Mouse (Mus musculus): ENCODE data around the gene Prph2. TPM values are rescaled to one million over a fixed set of nuclear protein-coding genes. Genes with fewer than 3 reads are reported as not detected.

The Prph2 gene
- polyA plus RNA-seq, 1 experiment from 2014 or later, result not detected

- ATAC-seq (ENCODE audit: low FRiP score, low read depth), result no peak
- Histone ChIP-seq H3K27me3 (no peaks in the 10 kb centered on the region), H3K9me3 (no peaks in the 10 kb centered on the region), H3K9ac (0 out of 2 replicates have a peak overlapping the region, but pooled peaks have one; percentile 8), H3K4me1 (peaks cover 9% of the 10 kb centered on the region), H3K4me2 (replicated peaks) (no peak overlapping the region), H3K27ac (no peak overlapping the region), H3K36me3 (peaks cover 15% of the 10 kb centered on the region), H3K4me3 (no peak overlapping the region)
- 30% methylated on average over 13 of the region's 13 CpGs for WGBS
Measured at GRCm38 (mm10) chr17:46897221-46897950, 12.9 kb upstream of the Prph2 start.

- no peak overlapping the region for H3K4me2 ChIP-seq (replicated peaks)
- no peak overlapping the region for H3K9ac ChIP-seq
- ATAC-seq (ENCODE audit: low FRiP score, low read depth), result no peak
- WGBS, result 58% methylated on average over 2 of the region's 2 CpGs
- H3K4me1 ChIP-seq, result 0 out of 2 replicates have a peak, but pooled peaks cover 2% of the 10 kb centered on the region
- H3K4me3 ChIP-seq, result no peak overlapping the region
- no peak overlapping the region for H3K27ac ChIP-seq
- H3K9me3 ChIP-seq, result no peaks in the 10 kb centered on the region
- no peaks in the 10 kb centered on the region for H3K27me3 ChIP-seq
- no peaks in the 10 kb centered on the region for H3K36me3 ChIP-seq
Measured at GRCm38 (mm10) chr17:46900941-46901340, 9.3 kb upstream of the Prph2 start.

GRCm38 (mm10) chr17:46903876-46904490, 6.3 kb upstream of the Prph2 start:
- H3K4me3 ChIP-seq, result no peak overlapping the region
- no peaks in the 10 kb centered on the region for H3K9me3 ChIP-seq
- H3K27ac ChIP-seq, result no peak overlapping the region
- peak; percentile 64; the same call in 1 of the 2 replicates for ATAC-seq (ENCODE audit: low FRiP score, low read depth)
- no peaks in the 10 kb centered on the region for H3K36me3 ChIP-seq
- H3K27me3 ChIP-seq, result no peaks in the 10 kb centered on the region
- 22% methylated on average over 19 of the region's 19 CpGs for WGBS
- peak overlapping the region; percentile 39 for H3K9ac ChIP-seq
- H3K4me2 ChIP-seq (replicated peaks), result peak overlapping the region; percentile 23
- 0 out of 2 replicates have a peak, but pooled peaks cover 2% of the 10 kb centered on the region for H3K4me1 ChIP-seq

- Histone ChIP-seq H3K4me3 (no peak overlapping the region), H3K36me3 (no peaks in the 10 kb centered on the region), H3K9ac (no peak overlapping the region), H3K4me2 (replicated peaks) (no peak overlapping the region), H3K4me1 (no peaks in the 10 kb centered on the region), H3K27me3 (no peaks in the 10 kb centered on the region), H3K9me3 (no peaks in the 10 kb centered on the region), H3K27ac (no peak overlapping the region)
- no peak for ATAC-seq (ENCODE audit: low FRiP score, low read depth)
- WGBS, result 46% methylated on average over 6 of the region's 6 CpGs
Measured at GRCm38 (mm10) chr17:46912331-46912730, 2.1 kb downstream of the Prph2 start.

GRCm38 (mm10) chr17:46915129-46915528, 4.9 kb downstream of the Prph2 start:
- Histone ChIP-seq H3K27ac (no peak overlapping the region), H3K4me2 (replicated peaks) (no peak overlapping the region), H3K9me3 (no peaks in the 10 kb centered on the region), H3K9ac (no peak overlapping the region), H3K4me1 (no peaks in the 10 kb centered on the region), H3K27me3 (no peaks in the 10 kb centered on the region), H3K4me3 (no peak overlapping the region), H3K36me3 (no peaks in the 10 kb centered on the region)
- ATAC-seq (ENCODE audit: low FRiP score, low read depth), result no peak
- WGBS, result 63% methylated on average over 3 of the region's 3 CpGs

GRCm38 (mm10) chr17:46918951-46919350, 8.7 kb downstream of the Prph2 start:
- H3K9ac ChIP-seq, result no peak overlapping the region
- H3K9me3 ChIP-seq, result no peaks in the 10 kb centered on the region
- no peaks in the 10 kb centered on the region for H3K36me3 ChIP-seq
- H3K4me3 ChIP-seq, result no peak overlapping the region
- no peak for ATAC-seq (ENCODE audit: low FRiP score, low read depth)
- WGBS, result 15% methylated on average over 4 of the region's 4 CpGs
- H3K4me2 ChIP-seq (replicated peaks), result no peak overlapping the region
- H3K27ac ChIP-seq, result no peak overlapping the region
- no peaks in the 10 kb centered on the region for H3K4me1 ChIP-seq
- H3K27me3 ChIP-seq, result no peaks in the 10 kb centered on the region

- Histone ChIP-seq H3K9me3 (no peaks in the 10 kb centered on the region), H3K9ac (no peak overlapping the region), H3K27ac (no peak overlapping the region), H3K36me3 (no peaks in the 10 kb centered on the region), H3K4me1 (no peaks in the 10 kb centered on the region), H3K4me2 (replicated peaks) (no peak overlapping the region), H3K27me3 (no peaks in the 10 kb centered on the region), H3K4me3 (no peak overlapping the region)
- WGBS, result 65% methylated on average over 6 of the region's 6 CpGs
- no peak for ATAC-seq (ENCODE audit: low FRiP score, low read depth)
Measured at GRCm38 (mm10) chr17:46920855-46921254, 10.6 kb downstream of the Prph2 start.

GRCm38 (mm10) chr17:46926192-46926591, 15.9 kb downstream of the Prph2 start:
- Histone ChIP-seq H3K4me1 (no peaks in the 10 kb centered on the region), H3K27me3 (no peaks in the 10 kb centered on the region), H3K4me2 (replicated peaks) (no peak overlapping the region), H3K9ac (no peak overlapping the region), H3K27ac (no peak overlapping the region), H3K36me3 (peaks cover 34% of the 10 kb centered on the region), H3K4me3 (no peak overlapping the region), H3K9me3 (no peaks in the 10 kb centered on the region)
- no peak for ATAC-seq (ENCODE audit: low FRiP score, low read depth)
- WGBS, result 72% methylated on average over 6 of the region's 6 CpGs

- no peak overlapping the region for H3K27ac ChIP-seq
- H3K27me3 ChIP-seq, result no peaks in the 10 kb centered on the region
- H3K4me1 ChIP-seq, result no peaks in the 10 kb centered on the region
- no peak overlapping the region for H3K4me3 ChIP-seq
- H3K4me2 ChIP-seq (replicated peaks), result no peak overlapping the region
- 67% methylated on average over 3 of the region's 3 CpGs for WGBS
- H3K36me3 ChIP-seq, result peaks cover 41% of the 10 kb centered on the region
- H3K9ac ChIP-seq, result no peak overlapping the region
- no peak for ATAC-seq (ENCODE audit: low FRiP score, low read depth)
- H3K9me3 ChIP-seq, result no peaks in the 10 kb centered on the region
Measured at GRCm38 (mm10) chr17:46926941-46927340, 16.7 kb downstream of the Prph2 start.

GRCm38 (mm10) chr17:46927781-46928180, 17.5 kb downstream of the Prph2 start:
- H3K4me2 ChIP-seq (replicated peaks), result no peak overlapping the region
- peaks cover 50% of the 10 kb centered on the region for H3K36me3 ChIP-seq
- H3K27me3 ChIP-seq, result no peaks in the 10 kb centered on the region
- no peaks in the 10 kb centered on the region for H3K4me1 ChIP-seq
- ATAC-seq (ENCODE audit: low FRiP score, low read depth), result no peak
- H3K4me3 ChIP-seq, result no peak overlapping the region
- WGBS, result 93% methylated on average over 5 of the region's 5 CpGs
- H3K9me3 ChIP-seq, result no peaks in the 10 kb centered on the region
- no peak overlapping the region for H3K9ac ChIP-seq
- no peak overlapping the region for H3K27ac ChIP-seq

- H3K4me3 ChIP-seq, result no peak overlapping the region
- H3K4me1 ChIP-seq, result no peaks in the 10 kb centered on the region
- 67% methylated on average over 12 of the region's 12 CpGs for WGBS
- no peak for ATAC-seq (ENCODE audit: low FRiP score, low read depth)
- no peaks in the 10 kb centered on the region for H3K9me3 ChIP-seq
- H3K27me3 ChIP-seq, result no peaks in the 10 kb centered on the region
- H3K27ac ChIP-seq, result no peak overlapping the region
- no peak overlapping the region for H3K4me2 ChIP-seq (replicated peaks)
- H3K9ac ChIP-seq, result no peak overlapping the region
- peaks cover 65% of the 10 kb centered on the region for H3K36me3 ChIP-seq
Measured at GRCm38 (mm10) chr17:46929277-46929676, 19.0 kb downstream of the Prph2 start.

- Histone ChIP-seq H3K9ac (no peak overlapping the region), H3K27ac (no peak overlapping the region), H3K4me2 (replicated peaks) (no peak overlapping the region), H3K9me3 (no peaks in the 10 kb centered on the region), H3K27me3 (no peaks in the 10 kb centered on the region), H3K36me3 (peaks cover 71% of the 10 kb centered on the region), H3K4me3 (no peak overlapping the region), H3K4me1 (no peaks in the 10 kb centered on the region)
- no peak for ATAC-seq (ENCODE audit: low FRiP score, low read depth)
- WGBS, result 87% methylated on average over 7 of the region's 7 CpGs
Measured at GRCm38 (mm10) chr17:46929897-46930296, 19.6 kb downstream of the Prph2 start.
